Mouse (Mus musculus): ENCODE data around the gene Slc22a28. TPM values are rescaled to one million over a fixed set of nuclear protein-coding genes. Genes with fewer than 3 reads are reported as not detected.
"Not testable (repeated sequence)": the region's sequence is repeated elsewhere in the genome, so short reads cannot be mapped to it uniquely, and the experiment has no call there.

The Slc22a28 gene
- under 1 TPM in 1 of 4 experiments, not detected in 3; 0.16 TPM for total RNA-seq (2022)

- not testable (repeated sequence) for DNase-seq
Measured at GRCm38 (mm10) chr19:8131881-8132280, at the start of gene Slc22a28. TSS of gene Slc22a28 (minus strand) at chr19:8131982.

GRCm38 (mm10) chr19:8148787-8149523 lies 17.2 kb upstream of the Slc22a28 start:
- DNase-seq: no peak

GRCm38 (mm10) chr19:8142716-8143115 lies 10.9 kb upstream of the Slc22a28 start:
- not testable (repeated sequence) for DNase-seq

- not testable (repeated sequence) for DNase-seq
Measured at GRCm38 (mm10) chr19:8134127-8134841, 2.5 kb upstream of the Slc22a28 start.

GRCm38 (mm10) chr19:8019904-8020349 lies 111.9 kb downstream of the Slc22a28 start:
- DNase-seq: peak; percentile 5

GRCm38 (mm10) chr19:8019329-8019851 lies 112.4 kb downstream of the Slc22a28 start:
- DNase-seq: not testable (repeated sequence)

GRCm38 (mm10) chr19:8018535-8018934 lies 113.2 kb downstream of the Slc22a28 start:
- DNase-seq: not testable (repeated sequence)

Other genes starting within 250 kb of the Slc22a28 start
- gene Slc22a27, start 166.0 kb downstream of the Slc22a28 start, total RNA-seq (2022): not detected
- under 1 TPM in 2 of 4 experiments, not detected in 2; 0.32 to 0.38 TPM for gene Slc22a29, start 86.9 kb upstream of the Slc22a28 start, total RNA-seq (2022)

Data from adrenal gland, adult 8-10 months (tissue).